Comparison of ENCODE assay signal across 27 mouse cellular contexts in the genomic region with DNA sequence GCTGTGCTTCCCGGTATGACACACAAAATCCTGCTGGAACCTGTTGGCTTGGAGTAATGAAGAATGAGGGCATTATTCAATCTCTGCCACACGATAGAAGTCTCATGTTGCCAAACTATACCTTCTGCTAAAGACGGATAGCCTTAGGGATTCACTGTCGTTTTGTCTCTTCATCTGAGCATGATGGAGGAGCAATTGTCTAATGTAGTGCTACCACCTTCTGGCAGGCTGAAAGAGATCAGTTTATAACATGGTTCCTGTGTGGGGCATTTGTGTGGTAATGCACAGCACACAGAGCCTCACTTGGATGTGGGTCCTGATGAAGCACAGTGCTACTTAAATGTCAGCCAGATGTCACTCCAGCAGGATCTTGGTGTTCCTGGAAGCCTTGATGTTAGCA. TPM values are rescaled to one million over a fixed set of nuclear protein-coding genes. Genes with fewer than 3 reads are reported as not detected.
A peak's percentile ranks its signal among the peaks of the same experiment; 100 is the strongest.
DNase-seq lines count a peak whose midpoint lies in the region; ATAC-seq and TF ChIP-seq lines count a peak whose summit lies in the region.
"Had no signal": no experiment of that assay in that cellular context is flagged by ENCODE, and none has a peak within 500 bp of the region (broad histone marks: within the 10 kb centered on the region; RNA-seq: fewer than 3 reads in every experiment).

No protein-coding gene starts in this region.

- ATAC-seq in hindbrain, postnatal 0 days = peak; percentile 35; the same call in 1 of the 2 replicates
- ATAC-seq: forebrain, embryonic 16.5 days had no signal

- no peaks in the 10 kb centered on the region for H3K36me3 ChIP-seq in hindbrain, postnatal 0 days (ENCODE audit: insufficient read depth, low read length)
- no peaks in the 10 kb centered on the region for H3K36me3 ChIP-seq in hindbrain, embryonic 10.5 days
- H3K36me3 ChIP-seq: intestine, embryonic 15.5 days; limb, embryonic 13.5 days; liver, embryonic 15.5 days; midbrain, embryonic 10.5 days had no signal

- no peaks in the 10 kb centered on the region for H3K4me1 ChIP-seq in hindbrain, postnatal 0 days (ENCODE audit: insufficient read depth, low read length)
- 0 out of 2 replicates have a peak, but pooled peaks cover 4% of the 10 kb centered on the region for H3K4me1 ChIP-seq in hindbrain, embryonic 10.5 days (replicated peaks)
- H3K4me1 ChIP-seq: intestine, embryonic 15.5 days; limb, embryonic 13.5 days; liver, embryonic 15.5 days had no signal

- no peaks in the 10 kb centered on the region for H3K9me3 ChIP-seq in hindbrain, postnatal 0 days (ENCODE audit: low read length)
- no peaks in the 10 kb centered on the region for H3K9me3 ChIP-seq in hindbrain, embryonic 10.5 days
- H3K9me3 ChIP-seq: intestine, embryonic 15.5 days; limb, embryonic 13.5 days; liver, embryonic 15.5 days; midbrain, embryonic 10.5 days had no signal

- H3K27ac ChIP-seq in hindbrain, postnatal 0 days = no peak overlapping the region
- H3K27ac ChIP-seq in hindbrain, embryonic 10.5 days = no peak overlapping the region
- H3K27ac ChIP-seq: intestine, embryonic 15.5 days; limb, embryonic 13.5 days; liver, embryonic 15.5 days; midbrain, embryonic 10.5 days had no signal

- H3K27me3 ChIP-seq in hindbrain, postnatal 0 days (ENCODE audit: insufficient read depth, low read length) = no peaks in the 10 kb centered on the region
- H3K27me3 ChIP-seq in hindbrain, embryonic 10.5 days (ENCODE audit: insufficient read depth, poor library complexity, severe bottlenecking) = no peaks in the 10 kb centered on the region
- H3K27me3 ChIP-seq: intestine, embryonic 15.5 days; limb, embryonic 13.5 days; liver, embryonic 15.5 days had no signal

- WGBS in hindbrain, postnatal 0 days = 62% methylated on average over 4 of the region's 4 CpGs
- 83% methylated on average over 4 of the region's 4 CpGs for WGBS in hindbrain, embryonic 10.5 days

- no peak overlapping the region for H3K9ac ChIP-seq in hindbrain, postnatal 0 days (replicated peaks; ENCODE audit: low read length)
- H3K9ac ChIP-seq: intestine, embryonic 15.5 days; limb, embryonic 13.5 days; liver, embryonic 15.5 days had no signal

- TF ChIP-seq CTCF in hindbrain, postnatal 0 days (IDR thresholded peaks at IDR 0.05; ENCODE audit: low read depth) = peak; percentile 5; the same call in 1 of the 2 replicates

- H3K4me2 ChIP-seq in hindbrain, postnatal 0 days (ENCODE audit: low read depth, low read length) = no peak overlapping the region
- H3K4me2 ChIP-seq: heart, embryonic 11.5 days; intestine, embryonic 15.5 days; limb, embryonic 13.5 days; liver, embryonic 15.5 days had no signal

- no peak overlapping the region for H3K4me3 ChIP-seq in hindbrain, postnatal 0 days (ENCODE audit: low read length)
- H3K4me3 ChIP-seq in hindbrain, embryonic 10.5 days = no peak overlapping the region
- H3K4me3 ChIP-seq: erythroblast, embryonic 14.5 days; intestine, embryonic 15.5 days; limb, embryonic 13.5 days; liver, embryonic 15.5 days; midbrain, embryonic 10.5 days had no signal

- peak; percentile 22 for DNase-seq in embryo, embryonic 10.5 days (ENCODE audit: low spot score)
- no peak for DNase-seq in embryo, embryonic 10 days (ENCODE audit: low spot score)
- no peak for DNase-seq in hindbrain, postnatal 0 days (ENCODE audit: low spot score)
- no peak for DNase-seq in hindbrain, embryonic 10.5 days (ENCODE audit: low spot score)
- DNase-seq in 3T3-L1 (ENCODE audit: low read depth, low spot score) = peak; percentile 35
- DNase-seq in forelimb bud, embryonic 11.5 days (ENCODE audit: low read depth, low spot score) = peak; percentile 11
- DNase-seq in right cerebral cortex, postnatal 36 days (ENCODE audit: low spot score in 2 of 2) = no peak
- DNase-seq in spleen, postnatal 10 days (ENCODE audit: low spot score in 2 of 2) = no peak
- DNase-seq: B cell, adult 2 months; cerebellum, postnatal 10 days; gastrocnemius, postnatal 10 days; kidney, postnatal 14 days; lung, postnatal 36 days; right cerebral cortex, postnatal 4 days; thymus, adult 18-20 months had no signal

RNA-seq across cellular contexts. Expression of gene P2ry14, which starts 15.8 kb away (rescaled TPM):
- total RNA-seq in hindbrain, postnatal 0 days (2014; rRNA removed) = 1.7 and 3.0 TPM in 2 replicates
- 4.4 and 4.6 TPM in 2 replicates for polyA plus RNA-seq in hindbrain, postnatal 0 days (2015; fragmentation: Nextera tagmentation; extraction: Ambion mirVana)
- 1.9 and 2.3 TPM in 2 replicates for polyA plus RNA-seq in hindbrain, embryonic 10.5 days (2016; fragmentation: Nextera tagmentation; extraction: Ambion mirVana)
- polyA plus RNA-seq: erythroblast, embryonic 14.5 days had no signal

RNA-seq across cellular contexts. Expression of gene Gpr87, which starts 25.7 kb away (rescaled TPM):
- total RNA-seq in hindbrain, postnatal 0 days (2014; rRNA removed) = not detected in 2 replicates
- 0.13 TPM in 1 of 2 replicates, not detected in the other for polyA plus RNA-seq in hindbrain, postnatal 0 days (2015; fragmentation: Nextera tagmentation; extraction: Ambion mirVana)
- 0.26 and 0.31 TPM in 2 replicates for polyA plus RNA-seq in hindbrain, embryonic 10.5 days (2016; fragmentation: Nextera tagmentation; extraction: Ambion mirVana)
- total RNA-seq: adrenal gland, adult 18-20 months; gastrocnemius, postnatal 10 days; hematopoietic stem cell, adult 5-6 weeks; layer of hippocampus, postnatal 10 days; left cerebral cortex, postnatal 10 days had no signal
- polyA plus RNA-seq: erythroblast, embryonic 14.5 days; forebrain, embryonic 16.5 days; heart, embryonic 11.5 days; intestine, embryonic 15.5 days; liver, embryonic 15.5 days had no signal

RNA-seq across cellular contexts. Expression of gene P2ry13, which starts 41.5 kb away (rescaled TPM):
- 3.6 and 4.4 TPM in 2 replicates for total RNA-seq in hindbrain, postnatal 0 days (2014; rRNA removed)
- polyA plus RNA-seq in hindbrain, postnatal 0 days (2015; fragmentation: Nextera tagmentation; extraction: Ambion mirVana) = 2.2 and 2.5 TPM in 2 replicates
- 0.50 and 0.75 TPM in 2 replicates for polyA plus RNA-seq in hindbrain, embryonic 10.5 days (2016; fragmentation: Nextera tagmentation; extraction: Ambion mirVana)
- total RNA-seq: ES-E14 had no signal
- polyA plus RNA-seq: erythroblast, embryonic 14.5 days had no signal

Comparison
In these comparisons a context has a peak if more than half of its experiments do, and no peak if none do; other contexts are left out.
1. DNase-seq: peak in embryo, embryonic 10.5 days (single experiment), 3T3-L1 (single experiment) and forelimb bud, embryonic 11.5 days (single experiment); none in embryo, embryonic 10 days (single experiment), hindbrain, postnatal 0 days (single experiment), hindbrain, embryonic 10.5 days (single experiment), right cerebral cortex, postnatal 36 days (0 of 2) and spleen, postnatal 10 days (0 of 2).